In genomic region chr2:28211531-28212281, GRCm38 (mm10) we compare ENCODE assay signal across 17 mouse cellular contexts. TPM values are rescaled to one million over a fixed set of nuclear protein-coding genes. Genes with fewer than 3 reads are reported as not detected.
A peak's percentile ranks its signal among the peaks of the same experiment; 100 is the strongest.
DNase-seq lines count a peak whose midpoint lies in the region; ATAC-seq and TF ChIP-seq lines count a peak whose summit lies in the region.
"Had no signal": no experiment of that assay in that cellular context is flagged by ENCODE, and none has a peak within 500 bp of the region (broad histone marks: within the 10 kb centered on the region; RNA-seq: fewer than 3 reads in every experiment).

No protein-coding gene starts in this region.

- no peak overlapping the region for H3K27ac ChIP-seq in lung, embryonic 14.5 days (ENCODE audit: low read depth)
- H3K27ac ChIP-seq in forebrain, postnatal 0 days (ENCODE audit: low read depth, low read length): 0 out of 2 replicates have a peak overlapping the region, but pooled peaks have one; percentile 30
- H3K27ac ChIP-seq in midbrain, embryonic 15.5 days: peak overlapping the region; percentile 35; the same call in 1 of the 2 replicates
- H3K27ac ChIP-seq: embryonic facial prominence, embryonic 12.5 days; liver, embryonic 12.5 days had no signal

- no peak for ATAC-seq in lung, embryonic 14.5 days (ENCODE audit: insufficient read depth)
- ATAC-seq in forebrain, postnatal 0 days: peak; percentile 38; the same call in 1 of the 2 replicates
- ATAC-seq in midbrain, embryonic 15.5 days (replicated peaks): no peak
- ATAC-seq in megakaryocyte progenitor cell, adult 5-6 weeks (replicated peaks; ENCODE audit: poor library complexity): no peak
- ATAC-seq: activated CD4-positive, CD25-positive, alpha-beta regulatory T cell, adult 4 months; liver, embryonic 12.5 days had no signal

- H3K36me3 ChIP-seq in lung, embryonic 14.5 days (ENCODE audit: insufficient read depth): 0 out of 2 replicates have a peak, but pooled peaks cover 5% of the 10 kb centered on the region
- H3K36me3 ChIP-seq in forebrain, postnatal 0 days (ENCODE audit: insufficient read depth): peaks cover 33% of the 10 kb centered on the region
- H3K36me3 ChIP-seq in midbrain, embryonic 15.5 days (replicated peaks): peaks cover 7% of the 10 kb centered on the region; the same call in 1 of the 2 replicates
- H3K36me3 ChIP-seq: G1E; liver, embryonic 12.5 days had no signal

- H3K4me2 ChIP-seq in lung, embryonic 14.5 days: no peak overlapping the region
- peak overlapping the region; percentile 3; the same call in 1 of the 2 replicates for H3K4me2 ChIP-seq in forebrain, postnatal 0 days (ENCODE audit: low read depth)
- peak overlapping the region; percentile 7; the same call in 1 of the 2 replicates for H3K4me2 ChIP-seq in midbrain, embryonic 15.5 days
- H3K4me2 ChIP-seq: embryonic facial prominence, embryonic 12.5 days; liver, embryonic 12.5 days had no signal

- no peak for TF ChIP-seq CTCF in lung, embryonic 14.5 days (IDR thresholded peaks at IDR 0.05; ENCODE audit: low read depth)
- TF ChIP-seq CTCF in forebrain, postnatal 0 days (IDR thresholded peaks at IDR 0.05; ENCODE audit: low read depth): no peak

- 52% methylated on average over 22 of the region's 22 CpGs for WGBS in lung, embryonic 14.5 days
- WGBS in forebrain, postnatal 0 days: 37% methylated on average over 22 of the region's 22 CpGs
- 37% methylated on average over 22 of the region's 22 CpGs for WGBS in midbrain, embryonic 15.5 days

- no peaks in the 10 kb centered on the region for H3K9me3 ChIP-seq in lung, embryonic 14.5 days (ENCODE audit: low read depth, low read length)
- H3K9me3 ChIP-seq in forebrain, postnatal 0 days (ENCODE audit: low read length): no peaks in the 10 kb centered on the region
- no peaks in the 10 kb centered on the region for H3K9me3 ChIP-seq in midbrain, embryonic 15.5 days
- H3K9me3 ChIP-seq: embryonic facial prominence, embryonic 12.5 days; G1E; liver, embryonic 12.5 days had no signal

- H3K4me1 ChIP-seq in lung, embryonic 14.5 days (ENCODE audit: insufficient read depth): no peaks in the 10 kb centered on the region
- H3K4me1 ChIP-seq in forebrain, postnatal 0 days (ENCODE audit: insufficient read depth): peaks cover 6% of the 10 kb centered on the region
- H3K4me1 ChIP-seq in midbrain, embryonic 15.5 days: peaks cover 63% of the 10 kb centered on the region
- H3K4me1 ChIP-seq: liver, embryonic 12.5 days had no signal

- peak; percentile 74 for DNase-seq in cerebellum, adult 9-11 months
- DNase-seq in cerebellum, postnatal 4 days (ENCODE audit: low spot score in 2 of 2): no peak
- DNase-seq in lung, embryonic 14.5 days: peak; percentile 62
- DNase-seq in lung, postnatal 36 days: no peak
- no peak for DNase-seq in forebrain, postnatal 0 days
- no peak for DNase-seq in gastrocnemius, postnatal 4 days (ENCODE audit: low spot score in 2 of 2)
- DNase-seq: B cell, adult 2 months; heart, adult 11 months; heart, postnatal 4 days; right cerebral cortex, postnatal 25 days; thymus, postnatal 25 days had no signal

- no peak overlapping the region for H3K9ac ChIP-seq in lung, embryonic 14.5 days
- H3K9ac ChIP-seq in forebrain, postnatal 0 days: 0 out of 2 replicates have a peak overlapping the region, but pooled peaks have one; percentile 18
- H3K9ac ChIP-seq in midbrain, embryonic 15.5 days: no peak overlapping the region
- H3K9ac ChIP-seq: embryonic facial prominence, embryonic 12.5 days; liver, embryonic 12.5 days had no signal

- peaks cover 3% of the 10 kb centered on the region for H3K27me3 ChIP-seq in lung, embryonic 14.5 days (ENCODE audit: insufficient read depth, low read length)
- H3K27me3 ChIP-seq in forebrain, postnatal 0 days (ENCODE audit: insufficient read depth, low read length): no peaks in the 10 kb centered on the region
- H3K27me3 ChIP-seq in midbrain, embryonic 15.5 days (replicated peaks): no peaks in the 10 kb centered on the region

- H3K4me3 ChIP-seq in lung, embryonic 14.5 days (ENCODE audit: low read depth, low read length): no peak overlapping the region
- H3K4me3 ChIP-seq in forebrain, postnatal 0 days (ENCODE audit: low read depth, low read length): no peak overlapping the region
- no peak overlapping the region for H3K4me3 ChIP-seq in midbrain, embryonic 15.5 days
- H3K4me3 ChIP-seq: embryonic facial prominence, embryonic 12.5 days; liver, embryonic 12.5 days had no signal

RNA-seq across cellular contexts. Expression of gene Olfm1, which starts 18.9 kb away (rescaled TPM):
- polyA plus RNA-seq in lung, embryonic 14.5 days (2014; fragmentation: Nextera tagmentation; extraction: Ambion mirVana): 14.4 and 16.1 TPM in 2 replicates
- 277 and 344 TPM in 2 replicates for total RNA-seq in forebrain, postnatal 0 days (2014; rRNA removed)
- polyA plus RNA-seq in forebrain, postnatal 0 days (2015; fragmentation: Nextera tagmentation; extraction: Ambion mirVana): 347 and 444 TPM in 2 replicates
- polyA plus RNA-seq in midbrain, embryonic 15.5 days (2015; fragmentation: Nextera tagmentation; extraction: Ambion mirVana): 322 and 328 TPM in 2 replicates
- 2.6 and 2.9 TPM in 2 replicates for total RNA-seq in megakaryocyte progenitor cell, adult 5-6 weeks (2015)
- 1.8 and 5.4 TPM in 2 replicates for total RNA-seq in megakaryocyte progenitor cell, adult 5-6 weeks (2017)
- 10 to 100 TPM; 27.0 to 34.0 TPM for total RNA-seq in gastrocnemius, postnatal 4 days (2021)

Comparison
In these comparisons a context has a peak if more than half of its experiments do, and no peak if none do; other contexts are left out.
1. DNase-seq: peak in cerebellum, adult 9-11 months (single experiment) and lung, embryonic 14.5 days (single experiment); none in cerebellum, postnatal 4 days (0 of 2), lung, postnatal 36 days (single experiment), forebrain, postnatal 0 days (single experiment) and gastrocnemius, postnatal 4 days (0 of 2).